Mouse (Mus musculus): ENCODE results near the gene Pgc.

Pgc gene

GRCm38 (mm10) chr17:47706196-47706595, 20.4 kb upstream of the Pgc start:
- no peak for ATAC-seq (ENCODE audit: insufficient number of reproducible peaks, low FRiP score, low TSS enrichment)

DNA sequence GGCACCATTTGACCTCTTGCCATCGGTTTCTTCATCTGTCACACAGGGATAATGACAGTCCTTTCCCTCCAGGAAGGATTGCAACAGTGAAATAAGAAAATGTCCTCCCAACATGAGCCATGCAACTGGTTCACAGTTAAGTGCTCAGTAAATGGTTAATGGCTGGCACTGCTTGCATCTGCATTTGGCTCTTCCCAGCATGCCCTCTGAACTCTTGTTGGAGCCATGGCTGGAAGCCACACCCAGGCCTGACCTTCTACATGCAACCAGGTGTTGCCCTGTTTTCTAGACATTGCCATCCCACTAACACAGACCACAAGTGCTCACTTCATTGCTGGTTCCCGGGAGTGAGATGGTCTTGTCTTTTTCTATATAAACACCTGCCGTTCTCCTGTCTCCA, 18.7 kb upstream of the Pgc start:
- ATAC-seq (ENCODE audit: insufficient number of reproducible peaks, low FRiP score, low TSS enrichment): no peak

DNA sequence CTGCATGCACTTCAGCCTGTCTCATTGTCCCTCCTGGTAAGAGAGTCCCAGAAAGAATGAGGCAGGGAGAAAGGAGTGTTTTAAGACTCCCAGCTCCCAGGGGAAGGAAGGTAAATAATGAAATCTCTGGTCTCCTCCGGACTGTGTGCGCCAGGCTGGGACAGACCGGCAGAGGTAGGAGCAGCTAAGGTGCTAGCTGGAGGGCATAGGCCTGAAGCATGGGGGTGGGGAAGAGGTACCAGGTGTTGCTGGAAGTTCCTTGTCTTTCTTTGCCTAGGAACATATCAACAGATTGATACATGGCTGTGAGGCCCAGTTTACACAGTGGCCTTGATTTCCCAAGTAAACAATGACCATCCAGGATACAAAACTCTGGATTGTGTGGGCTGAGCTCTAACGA, 17.7 kb upstream of the Pgc start:
- ATAC-seq (ENCODE audit: insufficient number of reproducible peaks, low FRiP score, low TSS enrichment): no peak

- no peak for ATAC-seq (ENCODE audit: insufficient number of reproducible peaks, low FRiP score, low TSS enrichment)
Measured at GRCm38 (mm10) chr17:47710036-47710435, 16.6 kb upstream of the Pgc start.

GRCm38 (mm10) chr17:47711883-47712282, 14.8 kb upstream of the Pgc start:
- no peak for ATAC-seq (ENCODE audit: insufficient number of reproducible peaks, low FRiP score, low TSS enrichment)

DNA sequence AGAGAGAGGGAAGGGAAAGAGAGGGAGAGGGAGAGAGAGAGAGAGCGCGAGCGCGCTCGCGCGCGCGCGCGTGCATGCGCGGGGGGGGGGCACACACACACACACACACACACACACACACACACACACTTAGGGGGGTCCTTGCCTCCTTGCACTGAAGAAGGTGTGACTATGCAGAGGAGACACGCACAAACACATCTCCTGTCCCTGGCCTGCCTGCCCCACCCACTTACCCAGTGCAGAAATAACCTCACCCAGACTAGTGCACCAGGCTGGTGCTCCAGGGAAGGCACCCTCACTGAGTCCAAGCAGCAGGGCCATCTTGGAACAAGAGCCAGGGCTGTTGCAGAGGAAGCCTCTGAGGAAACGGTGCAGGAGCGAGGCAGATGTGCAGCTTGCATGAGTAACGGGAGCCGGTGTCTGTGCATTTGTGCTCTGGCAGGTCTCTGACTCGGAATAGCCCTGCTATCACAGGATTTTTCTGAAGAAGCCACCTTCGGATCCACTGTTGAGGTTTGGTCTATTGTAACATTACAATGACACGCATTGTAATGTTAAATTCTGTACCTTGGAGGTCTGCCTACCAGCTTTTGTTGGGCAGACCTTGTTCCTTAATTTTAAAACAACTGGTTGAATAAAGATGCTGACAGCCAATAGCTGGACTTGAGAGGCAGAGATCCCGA, 13.6 kb upstream of the Pgc start:
- ATAC-seq (ENCODE audit: insufficient number of reproducible peaks, low FRiP score, low TSS enrichment): no peak

DNA sequence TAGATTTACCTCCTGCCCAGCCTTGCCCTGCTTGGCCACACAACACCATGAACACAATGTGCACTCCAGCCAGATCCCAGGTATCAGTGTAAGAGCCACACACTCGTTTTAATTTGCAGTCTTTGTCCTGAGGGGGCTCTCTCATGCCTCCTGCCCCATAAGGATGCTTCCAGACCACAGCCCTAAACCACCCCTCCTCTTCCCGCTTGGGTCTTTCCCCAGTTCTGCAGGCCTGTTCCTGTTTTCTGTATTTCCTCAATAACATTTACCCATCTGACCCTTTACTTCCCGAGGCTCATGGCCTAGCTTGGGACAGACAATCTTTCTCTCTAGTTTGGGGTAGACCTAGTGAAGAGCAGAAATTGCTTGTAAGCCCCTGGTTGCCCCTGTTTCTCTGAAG, 11.6 kb upstream of the Pgc start:
- ATAC-seq (ENCODE audit: insufficient number of reproducible peaks, low FRiP score, low TSS enrichment): no peak

- ATAC-seq (ENCODE audit: insufficient number of reproducible peaks, low FRiP score, low TSS enrichment): no peak
Measured at GRCm38 (mm10) chr17:47721183-47721582, 5.5 kb upstream of the Pgc start.

DNA sequence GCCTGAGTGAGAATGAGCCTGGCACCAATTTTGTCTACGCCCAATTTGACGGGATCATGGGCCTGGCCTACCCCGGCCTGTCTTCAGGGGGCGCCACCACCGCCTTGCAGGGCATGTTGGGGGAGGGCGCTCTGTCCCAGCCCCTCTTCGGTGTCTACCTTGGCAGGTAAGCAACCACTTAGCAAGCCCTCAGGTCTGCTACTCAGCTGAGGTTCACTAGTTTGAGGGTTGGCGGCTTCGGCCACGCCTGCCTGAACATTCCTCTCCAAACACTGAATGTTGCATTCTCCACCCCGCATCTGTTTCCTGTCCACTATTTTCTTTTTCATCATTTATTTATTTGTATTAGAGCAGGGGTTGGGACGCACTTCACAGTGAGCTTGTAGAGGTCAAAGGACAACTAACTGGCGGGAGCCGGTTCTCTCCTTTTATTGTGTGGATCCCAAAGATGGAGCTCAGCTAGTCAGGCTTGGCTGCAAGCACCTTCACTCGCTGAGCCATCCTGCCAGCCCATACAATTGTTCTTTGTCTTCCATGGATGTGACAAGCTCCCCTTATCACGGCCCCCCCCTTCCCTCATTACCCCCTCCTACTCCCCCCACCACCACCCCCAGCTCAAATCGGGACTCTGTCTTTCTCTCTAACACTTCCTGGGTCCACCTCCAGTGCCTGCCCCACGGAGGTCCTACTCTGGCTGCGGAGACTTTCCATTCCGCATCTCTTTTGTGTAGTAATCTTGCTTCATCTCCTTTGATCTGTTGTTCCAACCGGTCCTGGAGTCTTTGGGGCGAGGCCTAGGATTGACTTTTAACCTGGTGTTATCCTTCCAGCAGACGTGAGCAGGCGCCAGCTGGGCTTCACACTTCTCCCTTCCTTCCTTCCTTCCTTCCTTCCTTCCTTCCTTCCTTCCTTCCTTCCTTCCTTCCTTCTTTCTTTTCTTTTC, 4.3 kb downstream of the Pgc start:
- ATAC-seq (ENCODE audit: insufficient number of reproducible peaks, low FRiP score, low TSS enrichment): no peak

GRCm38 (mm10) chr17:47735553-47736100, 9.0 kb downstream of the Pgc start:
- ATAC-seq (ENCODE audit: insufficient number of reproducible peaks, low FRiP score, low TSS enrichment): no peak

GRCm38 (mm10) chr17:47736856-47737255, 10.2 kb downstream of the Pgc start, which contains the start of gene Tfeb:
TSS of gene Tfeb (plus strand) at chr17:47737030.
- peak; percentile 53 for ATAC-seq (ENCODE audit: insufficient number of reproducible peaks, low FRiP score, low TSS enrichment)

DNA sequence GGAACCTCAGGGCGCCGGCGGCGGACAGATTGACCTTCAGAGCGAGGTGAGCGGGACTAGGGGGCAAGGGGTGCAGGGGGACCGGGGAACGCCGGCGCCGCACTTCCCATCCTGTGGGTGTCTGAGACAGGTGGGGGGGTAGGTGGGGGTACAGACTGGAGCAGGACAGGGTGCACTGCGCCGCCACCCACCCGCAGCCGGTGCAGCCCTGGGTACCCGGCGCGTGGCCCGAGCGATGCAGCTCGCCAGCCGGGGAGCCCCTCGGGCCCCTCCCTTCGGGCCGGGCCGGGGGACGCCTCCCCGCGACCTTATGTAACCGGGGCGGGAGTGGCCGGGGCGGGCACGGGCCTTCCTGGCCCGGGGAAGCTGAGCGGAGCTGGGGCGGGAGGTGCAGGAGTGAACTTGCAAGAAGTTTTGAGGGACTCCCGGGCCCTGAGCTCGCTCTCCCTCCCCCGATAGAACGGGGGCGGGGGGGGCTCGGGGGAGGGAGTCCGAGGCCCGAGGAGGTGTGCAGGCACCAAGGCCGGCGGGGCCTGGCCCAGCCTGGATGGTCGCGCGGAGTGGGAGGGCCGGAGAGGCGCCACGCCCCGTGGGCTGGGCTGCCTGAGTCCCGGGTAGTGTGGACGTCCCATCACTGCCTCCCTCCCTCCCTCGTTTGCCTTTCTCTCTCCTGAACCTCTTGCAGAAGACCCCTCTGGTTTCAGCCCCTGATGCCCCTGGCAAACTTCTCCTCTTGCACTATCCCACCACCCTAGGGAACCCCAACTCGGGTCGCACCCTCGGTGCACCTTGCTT, 10.8 kb downstream of the Pgc start:
- peak; percentile 74 for ATAC-seq (ENCODE audit: insufficient number of reproducible peaks, low FRiP score, low TSS enrichment)

DNA sequence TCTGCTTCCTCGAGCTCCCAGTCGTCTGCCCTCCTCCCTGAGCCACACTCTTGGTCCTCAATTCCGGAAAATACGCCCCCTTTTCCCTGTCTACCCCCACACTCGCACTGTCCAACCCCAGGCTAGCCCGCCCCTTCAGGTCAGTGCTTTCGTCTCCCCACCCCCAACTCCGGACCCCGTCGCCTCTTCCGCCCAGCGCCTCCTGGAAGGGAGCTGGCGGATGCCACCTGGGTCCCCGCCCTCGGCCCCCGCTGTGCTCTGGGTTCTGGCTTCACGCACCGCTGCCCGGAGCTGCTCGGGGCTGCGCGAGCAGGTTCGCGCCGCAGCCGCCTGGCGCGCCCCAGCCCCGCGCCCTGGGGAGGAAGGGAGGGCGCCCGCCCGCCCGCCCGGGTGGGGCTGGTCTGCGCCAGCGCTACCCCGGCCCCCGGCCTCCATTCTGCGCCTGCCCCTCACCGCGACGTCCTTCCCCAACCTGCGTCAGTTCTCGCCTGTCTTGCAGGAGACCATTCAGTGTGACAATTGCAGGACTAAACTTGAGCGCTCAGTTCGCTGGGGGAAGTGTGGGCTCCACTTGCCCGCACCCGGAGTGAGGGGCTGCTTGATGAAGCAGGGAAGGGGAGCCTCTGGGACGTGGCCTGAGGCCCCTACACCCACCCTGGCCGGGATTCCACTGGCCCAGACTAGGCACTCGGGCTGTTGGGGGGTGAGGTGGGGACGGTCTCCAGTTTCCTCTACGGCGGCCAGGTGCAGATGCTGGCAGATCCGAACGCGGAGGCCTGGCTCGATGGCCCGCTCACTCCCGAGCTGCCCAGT, 11.6 kb downstream of the Pgc start:
- peak; percentile 17 for ATAC-seq (ENCODE audit: insufficient number of reproducible peaks, low FRiP score, low TSS enrichment)

- ATAC-seq (ENCODE audit: insufficient number of reproducible peaks, low FRiP score, low TSS enrichment): no peak
Measured at GRCm38 (mm10) chr17:47738879-47739798, 12.5 kb downstream of the Pgc start.

GRCm38 (mm10) chr17:47740186-47740585, 13.5 kb downstream of the Pgc start:
- no peak for ATAC-seq (ENCODE audit: insufficient number of reproducible peaks, low FRiP score, low TSS enrichment)

DNA sequence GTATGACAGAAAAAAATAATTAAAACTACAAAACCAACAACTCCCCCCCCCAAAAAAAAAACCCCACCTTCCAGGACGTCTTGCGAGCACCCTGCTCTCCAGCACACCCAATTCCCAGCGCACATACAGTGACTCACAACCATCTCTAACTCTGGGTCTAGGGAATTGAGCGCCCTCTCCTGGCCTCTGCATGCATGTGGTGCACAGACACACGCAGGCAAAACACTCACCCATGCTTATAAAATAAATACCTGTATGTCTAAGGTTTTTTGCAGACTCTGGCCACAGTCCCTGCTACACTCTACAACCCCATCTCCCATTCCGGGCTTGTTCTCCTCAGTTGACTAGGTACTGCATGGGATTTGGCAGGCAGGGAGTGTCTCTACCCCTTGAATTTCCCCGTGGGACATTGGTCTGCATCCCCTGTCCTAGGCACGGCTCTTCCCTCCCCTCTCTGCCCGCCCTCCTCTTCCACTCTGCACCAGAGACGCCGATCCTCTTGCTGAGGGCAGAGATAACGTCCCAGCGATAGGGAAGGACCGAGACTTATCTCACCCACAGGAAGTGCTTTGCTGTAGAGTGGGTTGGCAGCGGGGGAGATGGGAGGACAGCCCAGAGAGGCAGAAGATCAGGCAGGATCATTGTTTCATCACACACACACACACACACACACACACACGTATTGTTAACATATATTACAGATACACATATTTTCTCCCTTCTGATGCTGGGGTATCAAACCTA, 16.5 kb downstream of the Pgc start:
- ATAC-seq (ENCODE audit: insufficient number of reproducible peaks, low FRiP score, low TSS enrichment): no peak

DNA sequence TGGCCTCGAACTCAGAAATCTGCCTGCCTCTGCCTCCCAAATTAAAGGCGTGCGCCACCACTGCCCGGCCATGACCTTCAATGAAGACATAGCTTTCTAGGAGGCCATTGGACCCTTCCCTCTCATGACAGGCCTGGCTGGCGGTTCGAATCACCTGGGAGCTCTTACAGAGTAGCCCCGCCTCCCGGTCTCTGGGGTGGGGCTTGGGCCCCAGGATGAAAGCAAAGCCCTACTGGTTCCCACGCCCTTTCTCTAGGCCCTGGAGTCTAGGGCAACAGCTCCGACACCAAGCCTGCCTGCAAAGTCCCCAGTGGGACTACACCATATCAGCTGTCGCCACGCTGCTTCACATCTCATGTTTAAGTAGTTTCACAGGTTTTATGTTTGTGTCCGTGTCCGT, 17.4 kb downstream of the Pgc start:
- ATAC-seq (ENCODE audit: insufficient number of reproducible peaks, low FRiP score, low TSS enrichment): no peak

- no peak for ATAC-seq (ENCODE audit: insufficient number of reproducible peaks, low FRiP score, low TSS enrichment)
Measured at GRCm38 (mm10) chr17:47744746-47745368, 18.2 kb downstream of the Pgc start.
